Mouse (Mus musculus): ENCODE measurements around the gene Ccl6.
A peak's percentile ranks its signal among the peaks of the same experiment; 100 is the strongest.
"Not testable (repeated sequence)": the region's sequence is repeated elsewhere in the genome, so short reads cannot be mapped to it uniquely, and the experiment has no call there.

Gene Ccl6

GRCm38 (mm10) chr11:83566617-83567016 lies 26.3 kb downstream of the Ccl6 start:
- no peak for DNase-seq (ENCODE audit: extremely low read depth, insufficient read length, low spot score)

GRCm38 (mm10) chr11:83563754-83564153 lies 29.1 kb downstream of the Ccl6 start:
- DNase-seq (ENCODE audit: extremely low read depth, insufficient read length, low spot score): peak; percentile 71

- DNase-seq (ENCODE audit: extremely low read depth, insufficient read length, low spot score): no peak
Measured at GRCm38 (mm10) chr11:83562311-83562887, 30.5 kb downstream of the Ccl6 start.

- DNase-seq (ENCODE audit: extremely low read depth, insufficient read length, low spot score): no peak
Measured at GRCm38 (mm10) chr11:83560405-83560804, 32.5 kb downstream of the Ccl6 start.

- no peak for DNase-seq (ENCODE audit: extremely low read depth, insufficient read length, low spot score)
Measured at GRCm38 (mm10) chr11:83557074-83557473, 35.8 kb downstream of the Ccl6 start.

- peak; percentile 43 for DNase-seq (ENCODE audit: extremely low read depth, insufficient read length, low spot score)
Measured at GRCm38 (mm10) chr11:83556085-83556781, 36.7 kb downstream of the Ccl6 start.

GRCm38 (mm10) chr11:83551668-83552067 lies 41.2 kb downstream of the Ccl6 start:
- DNase-seq (ENCODE audit: extremely low read depth, insufficient read length, low spot score): no peak

- not testable (repeated sequence) for DNase-seq (ENCODE audit: extremely low read depth, insufficient read length, low spot score)
Measured at GRCm38 (mm10) chr11:83551037-83551436, 41.9 kb downstream of the Ccl6 start.

GRCm38 (mm10) chr11:83550186-83550632 lies 42.7 kb downstream of the Ccl6 start:
- no peak for DNase-seq (ENCODE audit: extremely low read depth, insufficient read length, low spot score)

- no peak for DNase-seq (ENCODE audit: extremely low read depth, insufficient read length, low spot score)
Measured at GRCm38 (mm10) chr11:83544214-83544613, 48.7 kb downstream of the Ccl6 start.

- no peak for DNase-seq (ENCODE audit: extremely low read depth, insufficient read length, low spot score)
Measured at GRCm38 (mm10) chr11:83541415-83541814, 51.5 kb downstream of the Ccl6 start.

GRCm38 (mm10) chr11:83540931-83541330 lies 52.0 kb downstream of the Ccl6 start:
- no peak for DNase-seq (ENCODE audit: extremely low read depth, insufficient read length, low spot score)

- DNase-seq (ENCODE audit: extremely low read depth, insufficient read length, low spot score): no peak
Measured at GRCm38 (mm10) chr11:83538705-83539314, 54.1 kb downstream of the Ccl6 start.

Data from 3134 (cell line).